Mouse (Mus musculus): ENCODE data around the gene Nudt3. TPM values are rescaled to one million over a fixed set of nuclear protein-coding genes. Genes with fewer than 3 reads are reported as not detected.

The Nudt3 gene
- polyA plus RNA-seq, 1 experiment from 2014 or later, result 34.4 TPM

- Histone ChIP-seq H3K4me3 (ENCODE audit: low read depth, low read length) (no peak overlapping the region), H3K9me3 (ENCODE audit: low read depth, low read length) (no peaks in the 10 kb centered on the region), H3K9ac (no peak overlapping the region), H3K27me3 (ENCODE audit: insufficient read depth, low read length) (no peaks in the 10 kb centered on the region), H3K36me3 (ENCODE audit: insufficient read depth) (peaks cover 28% of the 10 kb centered on the region), H3K4me1 (ENCODE audit: insufficient read depth) (peaks cover 5% of the 10 kb centered on the region; the same call in 1 of the 2 replicates), H3K4me2 (no peak overlapping the region), H3K27ac (ENCODE audit: low read depth) (no peak overlapping the region)
- TF ChIP-seq CTCF (IDR thresholded peaks at IDR 0.05; ENCODE audit: low read depth), result no peak
- ATAC-seq (ENCODE audit: insufficient read depth) (no peak), DNase-seq (no peak)
- WGBS, result 23% methylated on average over 5 of the region's 5 CpGs
These were observed 3.4 kb upstream of the Nudt3 start for GRCm38 (mm10) chr17:27626681-27627080.

- Histone ChIP-seq H3K9ac (no peak overlapping the region), H3K4me3 (ENCODE audit: low read depth, low read length) (no peak overlapping the region), H3K4me2 (no peak overlapping the region), H3K36me3 (ENCODE audit: insufficient read depth) (peaks cover 17% of the 10 kb centered on the region), H3K27ac (ENCODE audit: low read depth) (no peak overlapping the region), H3K4me1 (ENCODE audit: insufficient read depth) (peaks cover 5% of the 10 kb centered on the region; the same call in 1 of the 2 replicates), H3K27me3 (ENCODE audit: insufficient read depth, low read length) (no peaks in the 10 kb centered on the region), H3K9me3 (ENCODE audit: low read depth, low read length) (no peaks in the 10 kb centered on the region)
- ATAC-seq (ENCODE audit: insufficient read depth) (no peak), DNase-seq (no peak)
- no peak for TF ChIP-seq CTCF (IDR thresholded peaks at IDR 0.05; ENCODE audit: low read depth)
- 42% methylated on average over 7 of the region's 7 CpGs for WGBS
These were observed 2.4 kb upstream of the Nudt3 start for GRCm38 (mm10) chr17:27625455-27626251.

GRCm38 (mm10) chr17:27622611-27623359 lies 510 bp downstream of the Nudt3 start:
- peak overlapping the region; percentile 89 for H3K4me2 ChIP-seq
- WGBS, result under 1% methylated on average over 67 of the region's 80 CpGs
- no peak for TF ChIP-seq CTCF (IDR thresholded peaks at IDR 0.05; ENCODE audit: low read depth)
- H3K4me3 ChIP-seq (ENCODE audit: low read depth, low read length), result peak overlapping the region; percentile 95
- H3K27ac ChIP-seq (ENCODE audit: low read depth), result peak overlapping the region; percentile 89
- peak overlapping the region; percentile 94 for H3K9ac ChIP-seq
- H3K9me3 ChIP-seq (ENCODE audit: low read depth, low read length), result no peaks in the 10 kb centered on the region
- H3K4me1 ChIP-seq (ENCODE audit: insufficient read depth), result peaks cover 5% of the 10 kb centered on the region; the same call in 1 of the 2 replicates
- peak; percentile 60 for ATAC-seq (ENCODE audit: insufficient read depth)
- H3K36me3 ChIP-seq (ENCODE audit: insufficient read depth), result 0 out of 2 replicates have a peak, but pooled peaks cover 2% of the 10 kb centered on the region
- DNase-seq, result peak; percentile 73
- no peaks in the 10 kb centered on the region for H3K27me3 ChIP-seq (ENCODE audit: insufficient read depth, low read length)

- H3K9me3 ChIP-seq (ENCODE audit: low read depth, low read length), result no peaks in the 10 kb centered on the region; the same call in 1 of the 2 replicates
- H3K36me3 ChIP-seq (ENCODE audit: insufficient read depth), result 0 out of 2 replicates have a peak, but pooled peaks cover 4% of the 10 kb centered on the region
- 2% methylated on average over 23 of the region's 23 CpGs for WGBS
- ATAC-seq (ENCODE audit: insufficient read depth), result no peak
- no peak for TF ChIP-seq CTCF (IDR thresholded peaks at IDR 0.05; ENCODE audit: low read depth)
- peak overlapping the region; percentile 89 for H3K4me2 ChIP-seq
- H3K27me3 ChIP-seq (ENCODE audit: insufficient read depth, low read length), result no peaks in the 10 kb centered on the region
- peaks cover 5% of the 10 kb centered on the region; the same call in 1 of the 2 replicates for H3K4me1 ChIP-seq (ENCODE audit: insufficient read depth)
- H3K9ac ChIP-seq, result peak overlapping the region; percentile 94
- peak overlapping the region; percentile 95 for H3K4me3 ChIP-seq (ENCODE audit: low read depth, low read length)
- DNase-seq, result peak; percentile 49
- peak overlapping the region; percentile 89 for H3K27ac ChIP-seq (ENCODE audit: low read depth)
These were observed 1.4 kb downstream of the Nudt3 start for GRCm38 (mm10) chr17:27621705-27622531.

GRCm38 (mm10) chr17:27621161-27621560 lies 2.1 kb downstream of the Nudt3 start:
- 45% methylated on average over 8 of the region's 8 CpGs for WGBS
- ATAC-seq (ENCODE audit: insufficient read depth), result no peak
- Histone ChIP-seq H3K27ac (ENCODE audit: low read depth) (no peak overlapping the region; the same call in 1 of the 2 replicates), H3K9ac (peak overlapping the region; percentile 94), H3K4me3 (ENCODE audit: low read depth, low read length) (peak overlapping the region; percentile 95), H3K27me3 (ENCODE audit: insufficient read depth, low read length) (no peaks in the 10 kb centered on the region), H3K9me3 (ENCODE audit: low read depth, low read length) (no peaks in the 10 kb centered on the region; the same call in 1 of the 2 replicates), H3K36me3 (ENCODE audit: insufficient read depth) (0 out of 2 replicates have a peak, but pooled peaks cover 8% of the 10 kb centered on the region), H3K4me1 (ENCODE audit: insufficient read depth) (peaks cover 5% of the 10 kb centered on the region; the same call in 1 of the 2 replicates), H3K4me2 (peak overlapping the region; percentile 89)
- no peak for TF ChIP-seq CTCF (IDR thresholded peaks at IDR 0.05; ENCODE audit: low read depth)
- DNase-seq, result no peak

GRCm38 (mm10) chr17:27615388-27615787 lies 7.9 kb downstream of the Nudt3 start:
- no peaks in the 10 kb centered on the region; the same call in 1 of the 2 replicates for H3K4me1 ChIP-seq (ENCODE audit: insufficient read depth)

More at GRCm38 (mm10) chr17:27615388-27615787, 7.9 kb downstream of the Nudt3 start:
- Histone ChIP-seq H3K27ac (ENCODE audit: low read depth) (no peak overlapping the region), H3K9ac (no peak overlapping the region), H3K9me3 (ENCODE audit: low read depth, low read length) (no peaks in the 10 kb centered on the region; the same call in 1 of the 2 replicates), H3K27me3 (ENCODE audit: insufficient read depth, low read length) (no peaks in the 10 kb centered on the region), H3K4me3 (ENCODE audit: low read depth, low read length) (no peak overlapping the region), H3K36me3 (ENCODE audit: insufficient read depth) (0 out of 2 replicates have a peak, but pooled peaks cover 12% of the 10 kb centered on the region), H3K4me2 (no peak overlapping the region)
- ATAC-seq (ENCODE audit: insufficient read depth) (no peak), DNase-seq (no peak)
- TF ChIP-seq CTCF (IDR thresholded peaks at IDR 0.05; ENCODE audit: low read depth), result no peak
- 66% methylated on average over 7 of the region's 7 CpGs for WGBS
